Mouse (Mus musculus): ENCODE measurements at regions not wholly inside any gene's neighbourhood (a gene's known extent, or its start where the extent isn't known, plus 50 kb on each side); places are given as distances from the start of the nearest gene placed in this dataset.

DNA sequence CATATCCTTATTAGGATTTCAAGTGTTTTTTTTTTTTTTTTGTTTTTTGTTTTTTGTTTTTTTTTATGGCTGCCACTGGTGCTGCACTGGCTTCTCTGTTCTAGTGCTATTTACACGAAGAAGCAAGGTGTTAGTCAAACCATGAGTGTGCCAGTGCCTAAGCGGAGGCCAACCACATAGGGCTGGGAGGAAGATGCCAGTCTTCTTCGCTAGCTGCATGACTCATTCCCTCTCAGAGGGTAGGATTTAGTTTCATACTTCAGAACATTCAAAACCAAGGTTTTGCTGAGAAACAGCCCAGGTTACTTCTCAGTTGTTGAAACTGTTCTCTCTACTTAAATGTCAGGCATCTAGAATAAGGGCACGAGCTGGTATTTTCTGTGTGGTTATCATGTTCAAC, 72.6 kb downstream of the Icos start:
- DNase-seq, result no peak

DNA sequence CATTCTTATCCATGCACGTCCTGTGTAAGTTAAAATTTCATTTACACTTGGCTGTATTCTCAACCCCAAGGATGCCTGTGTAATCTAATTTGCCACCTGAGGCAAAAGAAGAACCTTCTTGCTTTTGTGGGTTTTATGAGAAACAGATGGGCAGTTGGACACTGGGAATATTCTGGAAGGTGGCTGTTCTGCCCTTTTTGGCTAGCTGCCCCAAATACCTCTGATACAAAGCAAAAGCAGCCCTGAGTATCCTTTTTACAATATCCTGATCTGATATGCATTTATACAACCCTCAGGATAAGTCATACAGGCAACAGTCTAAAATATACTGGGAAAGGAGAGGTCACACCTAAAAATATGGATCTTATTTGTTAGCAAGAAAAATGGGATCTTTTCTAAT, 75.9 kb downstream of the Icos start:
- peak in 1 of 2 experiments; percentile 21 for DNase-seq

DNA sequence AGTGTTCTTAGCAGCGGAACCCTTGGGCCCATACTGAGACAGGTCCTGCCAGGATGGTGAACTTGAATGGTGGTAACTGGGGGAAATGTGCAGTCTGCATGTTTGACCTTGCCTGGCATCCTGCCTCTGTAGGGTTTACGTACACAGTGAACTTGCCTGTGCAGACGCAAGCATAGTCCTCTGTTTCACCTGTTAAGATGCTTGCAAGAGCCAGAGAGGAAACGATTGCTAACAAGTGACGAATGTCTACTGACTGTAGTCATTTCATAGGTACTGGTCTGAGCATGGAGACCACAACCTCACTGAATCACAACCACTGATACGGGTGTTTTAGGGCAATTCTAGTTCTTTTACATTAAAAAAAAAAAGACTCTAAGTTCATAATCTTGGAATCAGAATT, 76.7 kb downstream of the Icos start:
- DNase-seq, result peak in 1 of 2 experiments; percentile 6

DNA sequence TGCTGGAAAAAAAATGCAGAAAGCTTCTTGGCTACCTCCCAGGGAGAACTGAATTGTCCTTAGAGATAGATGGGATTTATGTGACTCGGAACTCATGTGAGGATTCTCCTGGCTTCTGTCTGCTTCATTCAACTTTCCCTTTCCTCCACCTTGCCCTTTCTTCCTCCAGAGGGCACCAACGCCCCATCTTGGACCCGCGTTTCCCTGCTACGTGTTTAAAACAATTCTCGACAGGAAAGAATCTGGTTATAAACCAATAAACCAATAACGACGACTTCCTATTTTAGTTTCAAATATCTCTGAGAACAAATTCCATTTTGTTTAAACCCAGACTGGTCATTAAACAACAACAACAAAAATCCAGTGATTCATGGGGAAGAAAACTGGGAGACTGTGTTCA, 77.4 kb downstream of the Icos start:
- peak; percentile 49 to 68 for DNase-seq

DNA sequence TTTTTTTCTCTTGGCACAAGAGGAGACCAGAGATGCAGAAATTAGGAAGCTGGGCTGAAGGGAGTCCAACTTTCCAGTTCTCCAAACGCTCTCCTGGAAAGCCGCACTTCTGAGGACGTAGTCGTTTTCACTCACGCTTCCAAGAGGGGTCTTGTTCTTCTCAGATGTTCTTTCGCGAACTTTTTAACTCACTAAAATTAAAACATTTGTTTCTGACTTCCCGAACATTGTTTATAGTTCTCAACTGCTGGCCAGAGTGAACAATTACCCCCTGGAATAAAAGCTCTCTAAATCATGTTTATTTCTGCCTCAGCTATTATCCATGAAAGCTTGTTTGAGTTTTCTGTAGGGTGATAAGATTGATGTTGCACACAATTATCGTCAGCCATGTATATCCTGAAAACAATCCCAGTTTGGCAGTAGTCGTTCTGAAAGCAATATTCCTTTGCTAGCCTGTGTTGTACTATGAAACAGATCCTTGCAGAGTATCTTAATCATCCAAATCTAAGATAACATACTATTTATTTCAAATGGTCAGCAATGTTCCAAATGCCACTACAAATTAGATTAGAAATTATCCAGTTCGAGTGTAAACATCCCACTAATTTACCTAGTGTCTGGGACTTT, 82.3 kb downstream of the Icos start:
- no peak for DNase-seq

DNA sequence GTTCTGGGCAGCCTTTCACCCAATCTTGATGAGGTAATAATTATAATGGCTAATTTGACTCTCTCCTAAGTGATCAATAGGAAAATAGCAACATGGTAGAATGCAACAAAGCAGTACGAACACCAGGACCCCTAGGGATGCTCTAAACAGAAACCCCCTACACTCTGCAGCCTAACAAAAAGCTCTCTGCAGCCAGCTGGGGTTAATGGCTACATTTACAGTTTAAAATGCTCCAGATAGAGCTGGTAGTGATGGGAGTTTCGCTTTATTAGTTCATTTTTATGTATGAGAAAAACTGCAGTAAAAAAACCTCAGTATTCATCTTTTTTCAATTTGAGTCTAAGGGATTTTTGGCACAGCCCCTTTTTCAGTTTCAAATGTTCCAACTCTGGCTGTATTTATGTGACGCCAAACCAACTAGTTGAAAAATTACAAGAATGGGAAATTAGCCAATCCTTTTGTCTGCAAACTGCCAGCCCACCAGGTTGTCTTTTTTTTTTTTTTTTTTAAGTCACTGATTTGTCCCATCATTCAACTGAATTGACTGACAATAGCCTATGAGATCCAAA, 84.2 kb downstream of the Icos start:
- no peak for DNase-seq

DNA sequence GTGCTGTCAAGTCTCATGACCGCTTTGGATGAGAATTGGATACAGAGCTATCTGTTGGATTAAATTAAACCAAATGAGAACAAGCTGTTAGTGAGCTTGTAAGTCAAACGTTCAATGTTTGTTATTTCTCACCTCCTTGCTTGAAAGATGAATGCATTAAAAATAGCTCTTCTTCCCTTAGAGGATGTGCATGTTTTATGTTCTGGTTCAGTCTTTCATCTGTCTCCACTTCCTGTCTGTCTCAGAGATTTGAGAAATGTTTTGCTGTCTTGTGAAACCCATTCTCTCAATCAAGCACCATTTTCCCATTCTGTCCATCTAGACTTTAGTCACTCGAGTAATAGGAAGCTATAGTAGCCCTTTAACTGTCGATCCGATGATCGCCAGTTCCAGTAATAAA, 90.4 kb downstream of the Icos start:
- DNase-seq, result no peak

DNA sequence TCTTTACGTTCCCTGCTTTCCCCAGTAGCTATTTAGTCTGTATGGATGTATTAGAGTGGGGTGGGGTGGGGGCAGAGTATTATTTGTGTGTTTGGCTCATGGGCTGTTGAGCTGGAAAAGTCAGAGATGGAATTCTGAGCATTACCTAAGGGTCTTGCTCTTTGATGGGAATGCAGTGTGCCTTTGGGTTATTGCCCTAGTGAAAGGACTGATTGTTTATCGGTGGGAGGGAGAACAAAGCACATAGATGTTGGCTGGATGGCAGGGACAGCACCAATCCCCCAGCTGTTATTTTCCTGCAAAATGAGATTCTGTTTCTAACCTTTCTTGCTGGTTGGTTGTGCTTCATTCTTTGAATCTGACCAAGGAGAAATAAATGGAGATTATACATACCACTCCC, 96.4 kb downstream of the Icos start:
- no peak for DNase-seq

DNA sequence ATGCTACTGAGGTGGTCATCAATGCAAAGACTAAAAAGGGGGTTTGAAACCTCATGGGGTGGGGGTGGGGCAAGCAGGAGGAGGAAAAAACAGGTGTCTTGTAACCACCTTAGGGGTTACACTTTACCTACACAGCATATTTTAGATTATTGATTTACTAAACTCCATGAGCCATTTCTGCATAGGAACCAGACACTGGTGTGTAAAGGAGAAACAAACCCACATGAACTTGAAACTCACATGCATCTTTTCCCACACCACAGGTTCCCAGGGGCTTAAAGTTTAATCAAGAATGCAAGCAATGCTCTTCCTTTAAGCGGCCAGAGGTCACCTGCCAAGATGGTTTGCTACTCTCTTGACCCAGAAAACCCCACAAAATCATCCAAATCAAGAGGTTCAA, 97.6 kb downstream of the Icos start:
- no peak for DNase-seq

DNA sequence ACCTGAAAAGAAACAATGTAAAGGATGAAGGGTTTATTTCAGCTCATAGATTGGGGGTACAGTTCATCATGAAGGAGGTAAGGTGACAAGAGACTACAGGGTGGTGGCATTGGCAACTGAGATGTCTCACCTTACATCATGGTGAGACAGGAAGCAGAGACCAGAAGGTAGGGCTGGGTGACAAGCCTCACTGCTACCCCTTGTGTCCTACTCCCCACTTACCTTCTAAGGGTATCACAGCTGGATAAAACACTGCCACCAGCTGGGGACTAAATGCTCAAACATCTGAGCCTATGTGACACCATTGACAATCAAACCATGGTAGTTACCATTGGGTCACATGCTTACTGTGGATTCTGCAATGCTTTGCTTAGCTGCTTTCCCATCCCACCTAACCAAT, 107.0 kb downstream of the Icos start:
- no peak for DNase-seq

DNA sequence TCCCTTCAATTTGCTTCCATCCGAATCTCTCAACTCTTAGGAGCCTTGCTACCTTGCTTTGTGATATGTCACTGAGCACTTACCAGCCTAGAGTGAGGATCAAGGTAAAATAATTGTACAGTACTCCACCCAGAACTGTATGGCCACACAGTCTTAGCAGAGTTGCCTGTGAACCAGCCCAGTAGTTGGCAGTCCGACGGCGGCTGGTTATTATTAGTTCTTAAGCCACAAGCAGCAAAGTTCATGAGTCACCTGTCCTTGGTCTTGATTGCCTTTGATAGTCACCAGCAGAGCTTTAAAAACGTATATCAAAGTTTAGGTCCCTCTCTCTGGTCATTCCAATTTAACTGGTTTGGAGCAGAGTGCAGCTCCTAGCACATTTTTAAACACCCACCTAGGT, 109.1 kb downstream of the Icos start:
- DNase-seq, result no peak

DNA sequence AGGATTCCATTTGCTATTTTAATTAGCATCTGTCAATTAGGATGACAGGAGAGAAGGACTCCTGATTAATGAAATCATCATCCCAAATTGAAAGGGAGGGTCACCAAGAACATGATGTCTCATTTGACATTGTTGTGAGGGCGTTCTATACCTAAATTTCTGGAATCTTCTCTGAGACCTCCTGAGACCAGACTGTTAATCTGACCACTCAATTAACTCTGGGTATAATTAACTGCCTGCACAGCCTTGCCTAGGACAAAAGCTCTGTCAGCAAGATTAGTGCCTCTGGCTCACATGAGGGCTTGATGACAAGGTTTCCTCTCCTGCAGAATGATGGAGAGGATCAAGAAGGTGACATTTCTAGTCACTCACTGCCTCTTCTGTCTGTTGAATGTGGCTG, 113.1 kb downstream of the Icos start:
- no peak for DNase-seq

DNA sequence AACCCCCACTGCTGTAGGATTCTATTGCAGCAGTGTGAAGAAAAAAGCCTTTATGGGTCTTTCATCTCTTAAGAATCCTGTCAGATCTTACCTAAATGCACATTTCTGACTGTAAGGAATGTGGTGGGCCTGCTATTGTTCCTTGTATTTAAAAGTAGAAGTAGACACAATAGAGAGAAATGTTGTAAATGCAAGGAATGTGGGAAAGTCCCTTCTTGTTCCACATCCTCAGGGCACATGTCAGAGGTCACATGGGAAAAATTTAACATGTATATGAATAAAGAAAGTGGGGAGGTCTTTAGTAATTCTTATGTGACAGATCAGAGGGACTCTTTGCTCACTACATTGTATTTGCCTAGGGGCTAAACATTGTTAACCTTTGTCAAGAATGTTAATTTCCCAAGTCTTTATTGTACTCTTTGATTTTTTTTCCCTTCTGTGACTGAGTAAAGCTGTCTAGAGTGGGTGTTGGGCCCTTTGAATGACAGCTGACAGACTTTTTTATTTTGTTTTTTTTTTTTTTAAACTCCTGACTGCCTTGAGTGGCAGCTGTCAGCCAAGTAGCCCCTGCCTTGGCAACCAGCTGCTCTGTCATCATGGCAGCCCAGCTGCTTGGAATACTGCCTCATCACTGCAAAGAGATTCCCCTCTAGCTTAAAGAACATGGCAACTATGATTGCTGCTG, 117.9 kb downstream of the Icos start:
- DNase-seq, result no peak

DNA sequence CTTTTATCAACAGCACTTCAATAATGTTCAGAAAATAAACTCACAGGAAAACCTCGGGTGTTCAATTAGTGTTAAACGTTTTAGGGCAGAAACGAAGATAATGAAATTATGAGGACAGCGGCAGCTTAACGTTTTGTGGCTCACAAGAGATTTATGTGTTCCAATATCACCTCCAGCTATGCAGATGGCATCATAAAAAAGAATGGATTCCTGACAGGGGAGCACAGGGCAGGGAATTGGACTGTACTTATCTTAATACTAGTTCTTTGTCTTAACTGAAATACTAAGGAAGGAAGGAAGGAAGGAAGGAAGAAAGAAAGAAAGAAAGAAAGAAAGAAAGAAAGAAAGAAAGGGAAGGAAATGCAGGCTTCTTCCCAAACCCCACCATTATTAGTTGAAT, 121.6 kb downstream of the Icos start:
- DNase-seq, result no peak

DNA sequence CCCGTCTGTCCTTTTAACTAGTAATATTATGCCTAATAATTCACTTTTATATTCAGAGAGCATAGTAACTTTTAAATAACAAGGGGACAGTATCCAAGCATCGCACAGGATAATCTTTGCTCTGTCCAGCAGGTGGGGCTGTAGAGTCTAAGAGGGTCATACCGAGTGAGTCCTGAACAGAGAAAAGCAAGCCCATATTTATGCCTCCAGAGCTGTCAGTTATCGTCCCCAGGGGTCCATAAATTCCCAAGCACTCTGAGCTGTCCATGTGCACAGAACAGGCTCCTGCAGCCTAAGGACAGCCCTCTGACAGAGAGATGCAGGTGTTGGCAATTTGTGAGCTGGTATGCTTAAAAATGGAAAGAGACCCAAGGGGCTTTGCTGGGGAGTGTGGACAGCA, 124.0 kb downstream of the Icos start:
- DNase-seq, result peak in 1 of 2 experiments; percentile 6

DNA sequence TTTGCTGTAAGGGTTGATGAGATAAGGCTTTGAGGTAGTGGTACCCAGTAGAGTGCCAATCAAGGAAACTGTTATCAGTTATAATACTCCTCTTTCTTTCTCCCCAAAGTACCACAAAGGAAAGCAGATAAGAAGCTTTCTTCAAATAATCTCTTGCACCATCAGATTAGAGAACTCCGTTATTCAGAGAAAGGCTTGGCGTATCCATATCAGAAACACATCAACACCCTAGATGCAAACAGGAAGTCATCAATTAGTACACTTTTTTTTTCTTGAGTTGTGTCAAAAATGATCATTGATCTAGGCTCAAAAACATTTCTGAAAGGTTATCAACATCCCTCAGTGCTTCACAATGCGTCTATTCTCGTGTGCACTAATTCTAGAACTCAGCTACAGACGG, 124.6 kb downstream of the Icos start:
- no peak for DNase-seq

DNA sequence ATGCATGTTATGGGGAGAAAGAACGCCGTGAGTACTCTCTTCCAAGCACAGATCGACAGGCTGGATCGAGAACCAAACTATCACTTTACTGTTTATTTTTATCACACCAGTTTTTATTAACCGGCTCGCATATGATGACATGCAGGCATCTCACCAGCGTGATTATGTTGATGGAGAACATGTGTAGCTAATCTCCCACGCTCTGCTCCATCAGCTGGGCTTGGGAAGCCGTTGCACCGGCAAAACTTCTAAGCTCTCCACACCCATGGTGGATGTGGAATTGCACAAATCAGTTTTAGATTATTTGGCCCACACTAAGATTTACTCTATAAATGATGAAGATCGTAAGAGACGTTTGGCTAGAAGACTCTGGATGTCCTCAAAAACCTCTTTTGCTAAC, 125.9 kb downstream of the Icos start:
- DNase-seq, result no peak

DNA sequence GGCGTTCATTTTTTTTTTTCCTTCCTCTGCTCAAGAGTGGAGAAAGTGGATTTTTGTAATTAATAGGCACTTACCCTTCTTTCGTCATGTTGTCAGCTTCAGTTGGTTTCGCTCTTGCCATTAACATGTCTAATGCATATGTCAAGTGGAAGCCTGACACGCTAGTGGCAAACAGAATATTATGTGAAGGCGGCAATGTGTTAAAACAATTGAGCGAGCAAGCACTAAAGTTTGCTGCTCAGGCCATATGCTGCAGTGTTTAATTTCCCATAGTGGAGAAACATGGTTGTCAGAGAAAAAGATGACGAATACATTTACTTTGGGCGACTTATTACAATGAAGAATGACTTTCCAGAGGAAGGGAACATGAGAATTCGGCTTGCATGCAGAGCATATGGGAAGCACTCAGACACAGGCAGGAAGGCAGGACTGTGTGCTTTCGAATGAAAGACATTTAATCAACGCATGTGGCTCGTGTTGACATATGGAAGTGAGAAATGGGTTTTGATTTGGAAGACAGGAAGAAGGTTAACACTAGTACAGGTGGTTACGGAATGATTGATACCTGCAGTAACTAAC, 134.1 kb downstream of the Icos start:
- no peak for DNase-seq

DNA sequence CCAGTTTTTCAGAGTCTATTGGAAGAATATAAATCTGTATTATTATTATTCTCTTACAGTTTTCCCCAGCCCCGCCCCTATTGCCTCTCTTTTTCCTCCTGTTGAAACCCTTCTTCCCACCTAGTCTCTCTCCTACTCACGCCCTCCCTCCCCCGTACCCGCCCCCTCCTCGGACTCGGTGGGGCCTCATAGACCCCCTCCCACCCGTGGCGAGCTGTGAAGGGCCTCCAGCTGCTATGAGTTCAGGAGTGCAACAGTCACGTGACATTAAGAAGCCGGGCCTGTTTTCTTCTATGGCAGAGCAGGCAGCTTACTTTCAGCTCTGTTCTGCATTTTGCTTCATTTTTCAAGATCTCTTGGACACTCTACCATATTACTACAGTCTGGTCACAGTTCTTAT, 139.8 kb downstream of the Icos start:
- DNase-seq, result no peak

DNA sequence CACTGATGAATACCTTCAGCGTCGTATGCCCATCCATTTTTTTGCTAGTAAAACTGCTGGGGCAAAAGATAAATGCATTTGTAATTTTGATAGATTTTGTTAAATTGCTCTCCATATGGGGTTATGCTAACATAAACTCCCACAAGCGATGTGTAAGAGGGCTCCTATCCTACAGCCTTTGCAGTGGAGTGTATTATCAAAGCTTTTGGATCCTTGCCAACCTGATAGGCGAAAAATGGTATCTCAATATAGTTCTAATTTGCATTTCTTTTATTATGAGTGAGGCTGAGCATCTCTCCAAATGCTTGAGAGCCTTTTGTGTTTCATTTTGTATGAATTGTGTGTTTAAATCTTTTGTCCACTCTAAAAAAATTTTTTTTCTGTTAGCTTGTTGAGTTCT, 140.3 kb downstream of the Icos start:
- DNase-seq, result no peak

DNA sequence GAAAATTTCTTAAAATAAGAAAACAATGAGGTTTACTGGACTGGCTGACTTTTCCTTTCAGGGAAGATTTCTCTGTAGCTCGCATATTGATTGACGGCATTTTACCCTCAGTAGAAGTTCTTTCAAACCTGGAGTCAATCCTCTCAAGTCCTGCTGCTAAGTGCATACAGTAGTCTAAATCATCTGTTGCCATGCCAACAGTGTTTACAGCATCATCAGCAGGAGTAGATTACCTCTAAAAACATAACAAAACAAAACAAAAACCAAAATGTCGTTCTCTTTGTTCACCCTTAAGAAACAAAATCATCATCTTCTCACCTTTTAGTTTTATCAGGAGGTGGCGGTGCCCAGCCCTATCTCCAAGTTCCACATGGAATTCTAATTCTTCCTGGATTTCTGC, 143.8 kb downstream of the Icos start:
- no peak for DNase-seq

DNA sequence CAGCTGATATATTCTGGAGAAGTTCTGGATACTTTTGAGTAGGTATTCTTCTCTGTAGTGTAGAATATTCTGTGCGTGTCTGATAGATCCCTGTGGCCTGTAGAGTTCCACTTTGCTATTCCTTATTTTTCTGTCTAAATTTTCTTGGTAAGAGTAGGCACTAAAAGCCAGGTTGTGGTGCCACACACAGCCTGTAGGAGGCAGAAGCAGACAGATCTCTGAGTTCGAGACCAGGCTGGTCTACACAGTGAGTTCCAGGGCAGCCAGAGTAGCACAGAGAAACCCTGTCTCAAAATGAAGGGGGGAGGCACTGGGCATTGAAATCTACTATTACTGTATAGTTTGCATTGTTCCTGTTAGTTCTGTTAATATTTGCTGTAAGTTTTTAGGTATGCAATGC, 147.4 kb downstream of the Icos start:
- no peak for DNase-seq

DNA sequence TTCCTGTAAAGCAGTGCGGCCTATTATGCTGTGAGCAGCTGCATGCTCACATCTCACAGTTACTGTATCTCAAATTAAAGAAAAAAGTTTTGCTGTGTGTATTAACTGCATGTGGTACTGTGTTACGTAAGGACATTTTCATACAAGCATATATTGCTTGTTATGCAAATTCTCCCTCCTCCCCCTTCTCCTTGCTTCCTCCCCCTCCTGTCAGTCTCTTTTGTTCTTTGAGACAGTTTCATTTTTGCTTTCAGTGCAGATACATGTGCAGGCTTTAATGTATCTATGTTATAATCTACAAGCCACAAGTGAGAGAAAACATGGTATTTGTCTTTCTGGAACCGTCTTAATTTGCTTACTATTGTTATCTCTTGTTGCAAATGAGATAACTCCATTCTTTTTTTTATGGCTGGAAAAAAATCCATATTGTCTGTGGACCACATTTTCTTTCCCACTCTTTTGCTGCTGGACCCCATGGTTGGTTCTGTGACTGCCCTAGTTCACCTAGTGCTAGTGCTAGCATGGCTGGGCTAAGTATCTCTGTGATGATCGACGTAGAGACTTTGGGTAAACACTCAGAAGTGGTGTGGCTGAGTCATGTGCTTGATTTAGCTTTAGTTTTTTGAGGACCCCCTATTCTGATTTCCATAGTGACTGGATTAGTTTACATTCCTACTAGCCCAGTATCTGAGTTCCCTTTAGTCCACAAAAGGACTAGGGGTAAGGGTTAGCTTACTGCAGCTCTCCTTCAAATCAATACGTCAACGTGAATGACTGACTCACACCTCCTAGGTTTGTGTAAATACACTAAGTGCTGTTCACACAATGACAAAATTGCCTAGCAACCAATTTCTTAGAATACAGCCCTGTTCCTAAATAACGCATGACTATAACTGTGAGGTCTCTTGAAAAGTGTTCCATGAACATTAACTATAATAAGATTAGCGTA, 158.1 kb downstream of the Icos start:
- no peak for DNase-seq
